ENCODE assay signal across 8 mouse cellular contexts in the genomic region with DNA sequence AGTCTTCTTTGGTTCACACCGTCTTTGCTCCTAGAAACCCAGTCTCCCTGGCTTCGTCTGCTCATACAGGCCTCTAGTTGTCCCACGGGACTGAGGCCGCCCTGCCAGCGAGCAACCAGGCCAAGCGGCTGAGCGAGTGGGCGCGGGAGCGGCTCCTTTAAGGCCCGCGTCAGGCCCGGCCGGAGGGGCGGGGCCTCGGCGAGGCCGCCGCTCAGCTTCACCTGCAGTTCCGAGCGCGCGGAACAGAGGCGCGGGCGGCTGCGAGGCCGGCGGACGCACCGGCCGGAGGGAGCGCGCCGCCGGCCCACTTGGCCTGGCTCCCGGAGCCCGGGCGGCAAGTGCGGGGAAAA. TPM values are rescaled to one million over a fixed set of nuclear protein-coding genes. Genes with fewer than 3 reads are reported as not detected.
DNase-seq lines count a peak whose midpoint lies in the region; ATAC-seq and TF ChIP-seq lines count a peak whose summit lies in the region.

Cdh4 (plus strand) TSS at position 241 of the 350 bp plus-strand sequence.

- DNase-seq in testis, postnatal 10 days (ENCODE audit: low spot score) = no peak
- DNase-seq in kidney, postnatal 0 days (ENCODE audit: low spot score) = peak; percentile 72
- peak; percentile 52 for DNase-seq in liver
- peak; percentile 55 for DNase-seq in urinary bladder, postnatal 25 days (ENCODE audit: low spot score)

- H3K9me3 ChIP-seq in heart, embryonic 14.5 days (ENCODE audit: control insufficient read depth, low read length) = no peaks in the 10 kb centered on the region
- no peaks in the 10 kb centered on the region for H3K9me3 ChIP-seq in kidney, postnatal 0 days (replicated peaks; ENCODE audit: low read length)
- no peaks in the 10 kb centered on the region for H3K9me3 ChIP-seq in midbrain, embryonic 16.5 days (replicated peaks; ENCODE audit: control insufficient read depth, low read length, poor library complexity, severe bottlenecking)

- H3K27ac ChIP-seq in testis, adult 2 months (ENCODE audit: control insufficient read depth, insufficient read depth, low read depth, low read length) = no peak within 1 kb of the TSS
- no peak within 1 kb of the TSS for H3K27ac ChIP-seq in embryonic fibroblast, embryonic 13.5 days (ENCODE audit: insufficient read depth, low read length)
- no peak within 1 kb of the TSS for H3K27ac ChIP-seq in heart, embryonic 14.5 days (replicated peaks in 1 of 2; ENCODE audit: control insufficient read depth in 1 of 2, insufficient read depth in 1 of 2, low read depth in 2 of 2, low read length in 2 of 2)
- peak within 1 kb of the TSS; percentile 54 for H3K27ac ChIP-seq in kidney, postnatal 0 days
- peak within 1 kb of the TSS; percentile 88 for H3K27ac ChIP-seq in midbrain, embryonic 16.5 days (ENCODE audit: low read length)

- no peaks in the 10 kb centered on the region for H3K27me3 ChIP-seq in testis, adult 2 months (ENCODE audit: control insufficient read depth, insufficient read depth, low read length)
- H3K27me3 ChIP-seq in heart, embryonic 14.5 days (ENCODE audit: control insufficient read depth, insufficient read depth, low read length) = peaks cover 54% of the 10 kb centered on the region
- no peaks in the 10 kb centered on the region for H3K27me3 ChIP-seq in kidney, postnatal 0 days (ENCODE audit: insufficient read depth, low read length)
- no peaks in the 10 kb centered on the region; the same call in 1 of the 2 replicates for H3K27me3 ChIP-seq in midbrain, embryonic 16.5 days (ENCODE audit: control insufficient read depth, insufficient read depth, low read depth, low read length)

- peak within 1 kb of the TSS; percentile 99 for H3K4me2 ChIP-seq in heart, embryonic 14.5 days (ENCODE audit: low read length)
- H3K4me2 ChIP-seq in kidney, postnatal 0 days (ENCODE audit: low read length) = peak within 1 kb of the TSS; percentile 82
- peak within 1 kb of the TSS; percentile 96 for H3K4me2 ChIP-seq in midbrain, embryonic 16.5 days (ENCODE audit: low read length)

- H3K36me3 ChIP-seq in testis, adult 2 months (ENCODE audit: control insufficient read depth, insufficient read depth, low read length) = no peaks in the 10 kb centered on the region
- no peaks in the 10 kb centered on the region for H3K36me3 ChIP-seq in heart, embryonic 14.5 days (ENCODE audit: control insufficient read depth, insufficient read depth, low read length)
- no peaks in the 10 kb centered on the region for H3K36me3 ChIP-seq in kidney, postnatal 0 days (ENCODE audit: insufficient read depth, low read length)
- H3K36me3 ChIP-seq in midbrain, embryonic 16.5 days (ENCODE audit: control insufficient read depth, insufficient read depth, low read length) = no peaks in the 10 kb centered on the region

- H3K4me1 ChIP-seq in testis, adult 2 months (ENCODE audit: control insufficient read depth, insufficient read depth, low read length) = peaks cover 17% of the 10 kb centered on the region
- H3K4me1 ChIP-seq in embryonic fibroblast, embryonic 13.5 days (ENCODE audit: control insufficient read depth, insufficient read depth, low read length) = no peaks in the 10 kb centered on the region
- H3K4me1 ChIP-seq in heart, embryonic 14.5 days (ENCODE audit: control insufficient read depth in 2 of 2, insufficient read depth in 2 of 2, low read length in 2 of 2) = peaks cover 4 to 6% of the 10 kb centered on the region in 2 experiments
- H3K4me1 ChIP-seq in kidney, postnatal 0 days (replicated peaks; ENCODE audit: insufficient read depth, low read length) = peaks cover 11% of the 10 kb centered on the region
- peaks cover 23% of the 10 kb centered on the region for H3K4me1 ChIP-seq in midbrain, embryonic 16.5 days (ENCODE audit: control insufficient read depth, insufficient read depth, low read length)

- under 1% methylated on average over 40 of the region's 40 CpGs for WGBS in heart, embryonic 14.5 days
- WGBS in kidney, postnatal 0 days = 0% methylated on average over 39 of the region's 40 CpGs
- 0% methylated on average over 30 of the region's 40 CpGs for WGBS in midbrain, embryonic 16.5 days

- peak within 1 kb of the TSS; percentile 79 for H3K4me3 ChIP-seq in testis, adult 2 months (ENCODE audit: control insufficient read depth, low read depth, low read length)
- peak within 1 kb of the TSS; percentile 64 for H3K4me3 ChIP-seq in embryonic fibroblast, embryonic 13.5 days (ENCODE audit: insufficient read depth, low read length)
- peak within 1 kb of the TSS; percentile 41 to 61 for H3K4me3 ChIP-seq in heart, embryonic 14.5 days (ENCODE audit: control insufficient read depth in 1 of 2, insufficient read depth in 1 of 2, low read depth in 1 of 2, low read length in 2 of 2)
- H3K4me3 ChIP-seq in kidney, postnatal 0 days (replicated peaks; ENCODE audit: low read depth, low read length) = peak within 1 kb of the TSS; percentile 58
- peak within 1 kb of the TSS; percentile 86 for H3K4me3 ChIP-seq in midbrain, embryonic 16.5 days (ENCODE audit: low read depth, low read length)

- no peak; the same call in 1 of the 2 replicates for TF ChIP-seq POLR2A in testis, adult 2 months (IDR thresholded peaks at IDR 0.05; ENCODE audit: control insufficient read depth, low read depth, low read length)
- TF ChIP-seq POLR2A in embryonic fibroblast, embryonic 13.5 days (IDR thresholded peaks at IDR 0.05; ENCODE audit: low read depth, low read length) = no peak

- ATAC-seq in heart, embryonic 14.5 days (ENCODE audit: insufficient number of reproducible peaks, insufficient read depth, low FRiP score, low read depth) = peak; percentile 76
- peak; percentile 80 for ATAC-seq in kidney, postnatal 0 days (replicated peaks; ENCODE audit: low FRiP score, low read depth)
- ATAC-seq in midbrain, embryonic 16.5 days = peak; percentile 83

- TF ChIP-seq CTCF in testis, adult 2 months (IDR thresholded peaks at IDR 0.05; ENCODE audit: control insufficient read depth, insufficient read depth, insufficient replicate concordance, low read depth, low read length) = no peak
- TF ChIP-seq CTCF in embryonic fibroblast, embryonic 13.5 days (IDR thresholded peaks at IDR 0.05; ENCODE audit: borderline replicate concordance, insufficient read depth, low read length) = no peak
- no peak for TF ChIP-seq CTCF in kidney, postnatal 0 days (IDR thresholded peaks at IDR 0.05; ENCODE audit: low read depth)

- H3K9ac ChIP-seq in heart, embryonic 14.5 days (ENCODE audit: low read length) = peak within 1 kb of the TSS; percentile 58
- peak within 1 kb of the TSS; percentile 62 for H3K9ac ChIP-seq in kidney, postnatal 0 days (ENCODE audit: low read depth, low read length)
- peak within 1 kb of the TSS; percentile 86 for H3K9ac ChIP-seq in midbrain, embryonic 16.5 days (ENCODE audit: low read depth, low read length)

RNA-seq across cellular contexts. Expression of gene Cdh4, which starts in this region (rescaled TPM):
- polyA plus RNA-seq in testis, adult 2 months (2012; rRNA removed) = 0.32 and 0.36 TPM in 2 replicates
- polyA plus RNA-seq in embryonic fibroblast, embryonic 13.5 days (2011; ENCODE audit: insufficient read length, low read depth, missing spikeins) = 2.5 and 3.2 TPM in 2 replicates
- 1.1 TPM in 2 replicates for polyA plus RNA-seq in heart, embryonic 14.5 days (2014; fragmentation: Nextera tagmentation; extraction: Ambion mirVana)
- polyA plus RNA-seq in kidney, postnatal 0 days (2015; fragmentation: Nextera tagmentation; extraction: Ambion mirVana) = 10.7 and 11.5 TPM in 2 replicates
- 60.1 and 63.4 TPM in 2 replicates for polyA plus RNA-seq in midbrain, embryonic 16.5 days (2015; fragmentation: Nextera tagmentation; extraction: Ambion mirVana)

Comparison
In these comparisons a context has a peak if more than half of its experiments do, and no peak if none do; other contexts are left out.
1. H3K27ac ChIP-seq: peak in kidney, postnatal 0 days (single experiment) and midbrain, embryonic 16.5 days (single experiment); none in testis, adult 2 months (single experiment), embryonic fibroblast, embryonic 13.5 days (single experiment) and heart, embryonic 14.5 days (0 of 2).
2. Peak in every context shown above with its lines, with median percentiles within 50 percentile points of each other: H3K4me3 ChIP-seq, ATAC-seq, H3K4me2 ChIP-seq and H3K9ac ChIP-seq.